Mouse (Mus musculus): ENCODE results near the gene 1810049J17Rik. TPM values are rescaled to one million over a fixed set of nuclear protein-coding genes. Genes with fewer than 3 reads are reported as not detected.

Gene 1810049J17Rik
- polyA plus RNA-seq, 1 experiment = 1.8 TPM

GRCm38 (mm10) chr15:12318451-12318850, 3.2 kb downstream of the 1810049J17Rik start:
- no peak overlapping the region for H3K4me3 ChIP-seq (ENCODE audit: control insufficient read depth, low read depth, low read length)
- TF ChIP-seq POLR2A (IDR thresholded peaks at IDR 0.05; ENCODE audit: control insufficient read depth, low read depth, low read length) (no peak), CTCF (IDR thresholded peaks at IDR 0.05; ENCODE audit: control insufficient read depth, insufficient read depth, insufficient replicate concordance, low read depth, low read length) (no peak)
- peaks cover 3% of the 10 kb centered on the region; the same call in 1 of the 2 replicates for H3K4me1 ChIP-seq (ENCODE audit: control insufficient read depth, insufficient read depth, low read length)
- no peak overlapping the region for H3K27ac ChIP-seq (ENCODE audit: control insufficient read depth, insufficient read depth, low read depth, low read length)
- no peaks in the 10 kb centered on the region for H3K27me3 ChIP-seq (ENCODE audit: control insufficient read depth, insufficient read depth, low read length)
- H3K36me3 ChIP-seq (ENCODE audit: control insufficient read depth, insufficient read depth, low read length) = no peaks in the 10 kb centered on the region

GRCm38 (mm10) chr15:12317290-12317689, 4.4 kb downstream of the 1810049J17Rik start:
- no peaks in the 10 kb centered on the region for H3K36me3 ChIP-seq (ENCODE audit: control insufficient read depth, insufficient read depth, low read length)
- no peak overlapping the region for H3K4me3 ChIP-seq (ENCODE audit: control insufficient read depth, low read depth, low read length)
- no peak overlapping the region for H3K27ac ChIP-seq (ENCODE audit: control insufficient read depth, insufficient read depth, low read depth, low read length)
- TF ChIP-seq POLR2A (IDR thresholded peaks at IDR 0.05; ENCODE audit: control insufficient read depth, low read depth, low read length) (no peak), CTCF (IDR thresholded peaks at IDR 0.05; ENCODE audit: control insufficient read depth, insufficient read depth, insufficient replicate concordance, low read depth, low read length) (no peak)
- H3K4me1 ChIP-seq (ENCODE audit: control insufficient read depth, insufficient read depth, low read length) = peaks cover 3% of the 10 kb centered on the region; the same call in 1 of the 2 replicates
- H3K27me3 ChIP-seq (ENCODE audit: control insufficient read depth, insufficient read depth, low read length) = no peaks in the 10 kb centered on the region

- H3K27ac ChIP-seq (ENCODE audit: control insufficient read depth, insufficient read depth, low read depth, low read length) = no peak overlapping the region
- peaks cover 5% of the 10 kb centered on the region; the same call in 1 of the 2 replicates for H3K4me1 ChIP-seq (ENCODE audit: control insufficient read depth, insufficient read depth, low read length)
- no peaks in the 10 kb centered on the region for H3K36me3 ChIP-seq (ENCODE audit: control insufficient read depth, insufficient read depth, low read length)
- no peaks in the 10 kb centered on the region for H3K27me3 ChIP-seq (ENCODE audit: control insufficient read depth, insufficient read depth, low read length)
- TF ChIP-seq CTCF (IDR thresholded peaks at IDR 0.05; ENCODE audit: control insufficient read depth, insufficient read depth, insufficient replicate concordance, low read depth, low read length) (no peak), POLR2A (IDR thresholded peaks at IDR 0.05; ENCODE audit: control insufficient read depth, low read depth, low read length) (no peak)
- H3K4me3 ChIP-seq (ENCODE audit: control insufficient read depth, low read depth, low read length) = no peak overlapping the region
Observed at GRCm38 (mm10) chr15:12315996-12316395, 5.7 kb downstream of the 1810049J17Rik start.

- H3K36me3 ChIP-seq (ENCODE audit: control insufficient read depth, insufficient read depth, low read length) = no peaks in the 10 kb centered on the region
- H3K4me3 ChIP-seq (ENCODE audit: control insufficient read depth, low read depth, low read length) = no peak overlapping the region
- no peak for TF ChIP-seq POLR2A (IDR thresholded peaks at IDR 0.05; ENCODE audit: control insufficient read depth, low read depth, low read length)
- TF ChIP-seq CTCF (IDR thresholded peaks at IDR 0.05; ENCODE audit: control insufficient read depth, insufficient read depth, insufficient replicate concordance, low read depth, low read length) = no peak
- no peak overlapping the region for H3K27ac ChIP-seq (ENCODE audit: control insufficient read depth, insufficient read depth, low read depth, low read length)
- H3K4me1 ChIP-seq (ENCODE audit: control insufficient read depth, insufficient read depth, low read length) = peaks cover 2% of the 10 kb centered on the region; the same call in 1 of the 2 replicates
- H3K27me3 ChIP-seq (ENCODE audit: control insufficient read depth, insufficient read depth, low read length) = no peaks in the 10 kb centered on the region
Observed at GRCm38 (mm10) chr15:12314584-12314983, 7.1 kb downstream of the 1810049J17Rik start.

GRCm38 (mm10) chr15:12313255-12313654, 8.4 kb downstream of the 1810049J17Rik start:
- H3K4me1 ChIP-seq (ENCODE audit: control insufficient read depth, insufficient read depth, low read length) = peaks cover 2% of the 10 kb centered on the region; the same call in 1 of the 2 replicates
- no peak for TF ChIP-seq POLR2A (IDR thresholded peaks at IDR 0.05; ENCODE audit: control insufficient read depth, low read depth, low read length)
- TF ChIP-seq CTCF (IDR thresholded peaks at IDR 0.05; ENCODE audit: control insufficient read depth, insufficient read depth, insufficient replicate concordance, low read depth, low read length) = no peak
- H3K36me3 ChIP-seq (ENCODE audit: control insufficient read depth, insufficient read depth, low read length) = no peaks in the 10 kb centered on the region
- peak overlapping the region; percentile 59 for H3K4me3 ChIP-seq (ENCODE audit: control insufficient read depth, low read depth, low read length)
- no peaks in the 10 kb centered on the region for H3K27me3 ChIP-seq (ENCODE audit: control insufficient read depth, insufficient read depth, low read length)
- no peak overlapping the region for H3K27ac ChIP-seq (ENCODE audit: control insufficient read depth, insufficient read depth, low read depth, low read length)

GRCm38 (mm10) chr15:12311465-12311864, 10.2 kb downstream of the 1810049J17Rik start:
- peak overlapping the region; percentile 76 for H3K4me3 ChIP-seq (ENCODE audit: control insufficient read depth, low read depth, low read length)
- H3K27ac ChIP-seq (ENCODE audit: control insufficient read depth, insufficient read depth, low read depth, low read length) = no peak overlapping the region
- no peaks in the 10 kb centered on the region for H3K36me3 ChIP-seq (ENCODE audit: control insufficient read depth, insufficient read depth, low read length)
- TF ChIP-seq POLR2A (IDR thresholded peaks at IDR 0.05; ENCODE audit: control insufficient read depth, low read depth, low read length) (peak; percentile 27; the same call in 1 of the 2 replicates), CTCF (IDR thresholded peaks at IDR 0.05; ENCODE audit: control insufficient read depth, insufficient read depth, insufficient replicate concordance, low read depth, low read length) (no peak)
- H3K27me3 ChIP-seq (ENCODE audit: control insufficient read depth, insufficient read depth, low read length) = no peaks in the 10 kb centered on the region
- H3K4me1 ChIP-seq (ENCODE audit: control insufficient read depth, insufficient read depth, low read length) = peaks cover 2% of the 10 kb centered on the region; the same call in 1 of the 2 replicates

GRCm38 (mm10) chr15:12310676-12311075, 11.0 kb downstream of the 1810049J17Rik start:
- Histone ChIP-seq H3K36me3 (ENCODE audit: control insufficient read depth, insufficient read depth, low read length) (no peaks in the 10 kb centered on the region), H3K4me3 (ENCODE audit: control insufficient read depth, low read depth, low read length) (peak overlapping the region; percentile 49), H3K27ac (ENCODE audit: control insufficient read depth, insufficient read depth, low read depth, low read length) (no peak overlapping the region), H3K4me1 (ENCODE audit: control insufficient read depth, insufficient read depth, low read length) (peaks cover 2% of the 10 kb centered on the region; the same call in 1 of the 2 replicates), H3K27me3 (ENCODE audit: control insufficient read depth, insufficient read depth, low read length) (no peaks in the 10 kb centered on the region)
- no peak for TF ChIP-seq POLR2A (IDR thresholded peaks at IDR 0.05; ENCODE audit: control insufficient read depth, low read depth, low read length)
- TF ChIP-seq CTCF (IDR thresholded peaks at IDR 0.05; ENCODE audit: control insufficient read depth, insufficient read depth, insufficient replicate concordance, low read depth, low read length) = no peak

Measured in testis, adult 2 months (tissue).